ENCODE assay signal across 8 mouse cellular contexts in the genomic region with DNA sequence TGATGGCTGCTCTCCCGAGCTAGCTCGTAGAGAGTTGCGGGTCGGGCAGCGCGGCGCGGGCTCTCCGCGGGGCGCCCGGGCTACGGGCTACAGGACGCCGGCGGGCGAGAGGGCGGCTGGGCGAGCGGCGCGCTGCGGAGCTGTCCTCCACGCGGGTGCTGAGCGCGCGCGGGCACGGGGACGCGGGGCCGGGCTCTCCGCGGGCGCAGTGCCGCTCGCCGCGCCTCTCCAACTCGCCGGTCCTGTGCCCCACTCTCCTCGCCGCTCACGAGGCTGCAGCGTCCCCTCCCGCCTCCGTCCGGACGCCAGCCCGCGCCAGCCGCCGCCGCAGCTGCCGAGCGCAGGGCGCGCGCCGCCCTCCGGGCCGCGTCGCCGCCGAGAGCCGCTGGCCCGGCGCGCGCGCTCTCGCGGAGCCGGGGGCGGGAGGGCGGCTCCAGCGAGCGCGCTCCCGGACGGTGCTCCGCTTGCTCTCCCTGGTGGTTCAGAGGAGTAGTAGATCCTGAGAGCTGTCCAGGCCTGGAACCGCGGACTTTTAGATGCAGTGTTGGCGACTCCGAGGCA. TPM values are rescaled to one million over a fixed set of nuclear protein-coding genes. Genes with fewer than 3 reads are reported as not detected.
DNase-seq lines count a peak whose midpoint lies in the region; ATAC-seq and TF ChIP-seq lines count a peak whose summit lies in the region.

A gene (minus strand): TSS at position 347 of the 561 bp plus-strand sequence.

- ATAC-seq in forebrain, postnatal 0 days: peak; percentile 97
- peak; percentile 95 for ATAC-seq in hindbrain, embryonic 11.5 days (ENCODE audit: low FRiP score)

- H3K27me3 ChIP-seq in cerebellum, adult 2 months (ENCODE audit: control insufficient read depth, insufficient read depth, low read length): no peaks in the 10 kb centered on the region; the same call in 1 of the 2 replicates
- peaks cover 3% of the 10 kb centered on the region for H3K27me3 ChIP-seq in forebrain, postnatal 0 days (ENCODE audit: insufficient read depth, low read length)
- no peaks in the 10 kb centered on the region; the same call in 1 of the 2 replicates for H3K27me3 ChIP-seq in hindbrain, embryonic 11.5 days (ENCODE audit: control insufficient read depth, insufficient read depth, low read length)

- no peaks in the 10 kb centered on the region for H3K4me1 ChIP-seq in cerebellum, adult 2 months (ENCODE audit: control insufficient read depth, insufficient read depth, low read length)
- H3K4me1 ChIP-seq in forebrain, postnatal 0 days (ENCODE audit: insufficient read depth): no peaks in the 10 kb centered on the region
- 0 out of 2 replicates have a peak, but pooled peaks cover 2% of the 10 kb centered on the region for H3K4me1 ChIP-seq in hindbrain, embryonic 11.5 days (replicated peaks; ENCODE audit: control insufficient read depth, insufficient read depth, low read length)

- no peaks in the 10 kb centered on the region for H3K36me3 ChIP-seq in forebrain, postnatal 0 days (ENCODE audit: insufficient read depth)
- H3K36me3 ChIP-seq in hindbrain, embryonic 11.5 days (ENCODE audit: control insufficient read depth, insufficient read depth, low read length): no peaks in the 10 kb centered on the region

- under 1% methylated on average over 88 of the region's 88 CpGs for WGBS in cerebellum, adult 2 months
- under 1% methylated on average over 86 of the region's 88 CpGs for WGBS in forebrain, postnatal 0 days
- under 1% methylated on average over 74 of the region's 88 CpGs for WGBS in hindbrain, embryonic 11.5 days

- no peak for TF ChIP-seq POLR2A in cerebellum, adult 2 months (IDR thresholded peaks at IDR 0.05; ENCODE audit: borderline replicate concordance, insufficient read depth, low read length)

- H3K4me3 ChIP-seq in cerebellum, adult 2 months (replicated peaks; ENCODE audit: insufficient read depth, low read depth, low read length): peak within 1 kb of the TSS; percentile 48
- H3K4me3 ChIP-seq in forebrain, postnatal 0 days (ENCODE audit: low read depth, low read length): peak within 1 kb of the TSS; percentile 77
- peak within 1 kb of the TSS; percentile 63 for H3K4me3 ChIP-seq in hindbrain, embryonic 11.5 days (ENCODE audit: low read depth, low read length)

- peak; percentile 83 for DNase-seq in ZHBTc4 (ENCODE audit: low read depth, low spot score)
- peak; percentile 40 to 51 for DNase-seq in cerebellum, adult 2 months
- DNase-seq in forebrain, postnatal 0 days: peak; percentile 92
- DNase-seq in hindbrain, embryonic 11.5 days (ENCODE audit: low spot score): peak; percentile 92
- peak; percentile 59 to 62 for DNase-seq in layer of hippocampus, postnatal 14 days (ENCODE audit: low spot score in 2 of 2)
- DNase-seq in lung, postnatal 10 days: peak; percentile 33
- DNase-seq in right cerebral cortex, postnatal 10 days (ENCODE audit: low spot score in 2 of 2): peak; percentile 79 to 81
- DNase-seq in T-cell, adult 2 months (ENCODE audit: low spot score): no peak

- H3K4me2 ChIP-seq in forebrain, postnatal 0 days (ENCODE audit: low read depth): peak within 1 kb of the TSS; percentile 83
- H3K4me2 ChIP-seq in hindbrain, embryonic 11.5 days (replicated peaks; ENCODE audit: low read depth, low read length): peak within 1 kb of the TSS; percentile 93

- no peak within 1 kb of the TSS for H3K27ac ChIP-seq in cerebellum, adult 2 months (ENCODE audit: insufficient read depth, low read length)
- H3K27ac ChIP-seq in forebrain, postnatal 0 days (ENCODE audit: low read depth, low read length): peak within 1 kb of the TSS; percentile 66; the same call in 1 of the 2 replicates
- H3K27ac ChIP-seq in hindbrain, embryonic 11.5 days (ENCODE audit: low read depth, low read length): peak within 1 kb of the TSS; percentile 47; the same call in 1 of the 2 replicates

- no peaks in the 10 kb centered on the region for H3K9me3 ChIP-seq in forebrain, postnatal 0 days (ENCODE audit: low read length)
- H3K9me3 ChIP-seq in hindbrain, embryonic 11.5 days (ENCODE audit: control insufficient read depth, low read length): no peaks in the 10 kb centered on the region

- H3K9ac ChIP-seq in forebrain, postnatal 0 days: peak within 1 kb of the TSS; percentile 69
- peak within 1 kb of the TSS; percentile 60 for H3K9ac ChIP-seq in hindbrain, embryonic 11.5 days (ENCODE audit: low read depth, low read length)

- peak; percentile 25; the same call in 1 of the 2 replicates for TF ChIP-seq CTCF in cerebellum, adult 2 months (IDR thresholded peaks at IDR 0.05; ENCODE audit: borderline replicate concordance, insufficient read depth, low read depth, low read length)
- TF ChIP-seq CTCF in forebrain, postnatal 0 days (IDR thresholded peaks at IDR 0.05; ENCODE audit: low read depth): peak; percentile 69

RNA-seq across cellular contexts. Expression of the gene that starts here (rescaled TPM):
- 92.5 and 121 TPM in 2 replicates for polyA plus RNA-seq in cerebellum, adult 2 months (2012; rRNA removed)
- total RNA-seq in forebrain, postnatal 0 days (2014; rRNA removed): 23.9 and 32.7 TPM in 2 replicates
- 2.6 and 3.3 TPM in 2 replicates for polyA plus RNA-seq in forebrain, postnatal 0 days (2015; fragmentation: Nextera tagmentation; extraction: Ambion mirVana)
- 4.5 and 5.2 TPM in 2 replicates for polyA plus RNA-seq in hindbrain, embryonic 11.5 days (2014; fragmentation: Nextera tagmentation; extraction: Ambion mirVana)
- total RNA-seq in layer of hippocampus, postnatal 14 days (2021): 100 to 1,000 TPM; 177 to 230 TPM

Comparison
In these comparisons a context has a peak if more than half of its experiments do, and no peak if none do; other contexts are left out.
1. RNA of the gene that starts here (polyA plus RNA-seq): 92.5 to 121 TPM in cerebellum, adult 2 months; 4.5 to 5.2 TPM in hindbrain, embryonic 11.5 days and 2.6 to 3.3 TPM in forebrain, postnatal 0 days; every median in the first group is over 10 times any median in the second.
2. Peak in every context shown above with its lines, with median percentiles within 50 percentile points of each other: H3K4me3 ChIP-seq.